ENCODE assay signal across 29 mouse cellular contexts in genomic region chr7:110655966-110656365, GRCm38 (mm10). TPM values are rescaled to one million over a fixed set of nuclear protein-coding genes. Genes with fewer than 3 reads are reported as not detected.
DNase-seq lines count a peak whose midpoint lies in the region; ATAC-seq and TF ChIP-seq lines count a peak whose summit lies in the region.
"Had no signal": no experiment of that assay in that cellular context is flagged by ENCODE, and none has a peak within 500 bp of the region (broad histone marks: within the 10 kb centered on the region; RNA-seq: fewer than 3 reads in every experiment).

No protein-coding gene starts in this region.

- no peak for DNase-seq in heart, postnatal 10 days
- peak; percentile 9 for DNase-seq in MEL (ENCODE audit: low read depth, low spot score)
- DNase-seq in adrenal gland, postnatal 14 days = peak; percentile 76
- no peak for DNase-seq in left cerebral cortex, postnatal 14 days (ENCODE audit: low spot score in 2 of 2)
- no peak for DNase-seq in spleen, adult 12 weeks (ENCODE audit: low spot score)
- DNase-seq: cerebellum, adult 11 months; cerebellum, adult 9-10 months; heart, adult 2 months; kidney, adult 8-10 months; kidney, postnatal 4 days; liver, embryonic 13.5 days; lung, adult 2 months; lung, postnatal 10 days; midbrain, embryonic 14.5 days; right cerebral cortex, adult 18-20 months had no signal

- no peak overlapping the region for H3K9ac ChIP-seq in heart, embryonic 11.5 days (ENCODE audit: low read depth, low read length)
- H3K9ac ChIP-seq in MEL (ENCODE audit: control insufficient read depth, low read depth, low read length, poor library complexity, severe bottlenecking) = no peak overlapping the region
- no peak overlapping the region for H3K9ac ChIP-seq in stomach, embryonic 16.5 days (ENCODE audit: low read length)
- H3K9ac ChIP-seq: embryonic facial prominence, embryonic 13.5 days; forebrain, embryonic 15.5 days; heart, embryonic 15.5 days; limb, embryonic 15.5 days; liver, embryonic 13.5 days; neural tube, embryonic 15.5 days had no signal

- no peaks in the 10 kb centered on the region for H3K79me2 ChIP-seq in MEL (ENCODE audit: control insufficient read depth, insufficient read depth, low read length, poor library complexity)

- no peak for TF ChIP-seq EP300 in MEL (IDR thresholded peaks at IDR 0.05; ENCODE audit: low read depth in 1 of 2, low read length in 2 of 2)

- H3K27ac ChIP-seq in heart, embryonic 11.5 days (ENCODE audit: low read depth, low read length) = 0 out of 2 replicates have a peak overlapping the region, but pooled peaks have one; percentile 18
- H3K27ac ChIP-seq in MEL (ENCODE audit: control insufficient read depth, low read depth, low read length) = no peak overlapping the region
- peak overlapping the region; percentile 30; the same call in 1 of the 2 replicates for H3K27ac ChIP-seq in stomach, embryonic 16.5 days (ENCODE audit: low read length)
- H3K27ac ChIP-seq: embryonic facial prominence, embryonic 13.5 days; forebrain, embryonic 10.5 days; forebrain, embryonic 15.5 days; heart, adult 2 months; heart, embryonic 15.5 days; kidney, postnatal 0 days; limb, embryonic 10.5 days; limb, embryonic 15.5 days; liver, embryonic 13.5 days; macrophage; neural tube, embryonic 15.5 days had no signal

- no peaks in the 10 kb centered on the region for H3K9me3 ChIP-seq in heart, embryonic 11.5 days (replicated peaks; ENCODE audit: control insufficient read depth, low read length)
- no peaks in the 10 kb centered on the region for H3K9me3 ChIP-seq in MEL (replicated peaks; ENCODE audit: insufficient read depth, low read length)
- H3K9me3 ChIP-seq in stomach, embryonic 16.5 days (replicated peaks; ENCODE audit: control insufficient read depth, low read length) = no peaks in the 10 kb centered on the region
- H3K9me3 ChIP-seq: embryonic facial prominence, embryonic 13.5 days; forebrain, embryonic 10.5 days; forebrain, embryonic 15.5 days; heart, embryonic 15.5 days; limb, embryonic 10.5 days; limb, embryonic 15.5 days; liver, embryonic 13.5 days; neural tube, embryonic 15.5 days had no signal

- no peak overlapping the region for H3K4me2 ChIP-seq in heart, embryonic 11.5 days
- no peak overlapping the region for H3K4me2 ChIP-seq in stomach, embryonic 16.5 days (ENCODE audit: low read depth, low read length)
- H3K4me2 ChIP-seq: embryonic facial prominence, embryonic 13.5 days; forebrain, embryonic 15.5 days; heart, embryonic 15.5 days; limb, embryonic 15.5 days; liver, embryonic 13.5 days; neural tube, embryonic 15.5 days had no signal

- 0 out of 2 replicates have a peak, but pooled peaks cover 4% of the 10 kb centered on the region for H3K4me1 ChIP-seq in heart, embryonic 11.5 days (ENCODE audit: control insufficient read depth, insufficient read depth, low read length)
- no peaks in the 10 kb centered on the region for H3K4me1 ChIP-seq in MEL (ENCODE audit: control insufficient read depth in 1 of 2, insufficient read depth in 2 of 2, low read length in 2 of 2)
- H3K4me1 ChIP-seq in stomach, embryonic 16.5 days (ENCODE audit: control insufficient read depth, insufficient read depth, low read length) = peaks cover 3% of the 10 kb centered on the region
- H3K4me1 ChIP-seq: embryonic facial prominence, embryonic 13.5 days; forebrain, embryonic 10.5 days; forebrain, embryonic 15.5 days; limb, embryonic 10.5 days; liver, embryonic 13.5 days had no signal

- no peak for ATAC-seq in heart, embryonic 11.5 days (replicated peaks; ENCODE audit: insufficient number of reproducible peaks, low FRiP score, low TSS enrichment)
- ATAC-seq in stomach, embryonic 16.5 days (ENCODE audit: insufficient read depth, low FRiP score) = no peak
- ATAC-seq: CD4-positive, CD25-positive, alpha-beta regulatory T cell, adult 4 months; forebrain, embryonic 15.5 days; hindbrain, embryonic 16.5 days had no signal

- no peak for TF ChIP-seq POLR2A in MEL (IDR thresholded peaks at IDR 0.05; ENCODE audit: control insufficient read depth in 1 of 2, insufficient read depth in 1 of 2, low read depth in 1 of 2, low read length in 2 of 2, poor library complexity in 1 of 2)

- 45% methylated on average over 6 of the region's 6 CpGs for WGBS in heart, embryonic 11.5 days (ENCODE audit: insufficient replicate concordance)
- WGBS in stomach, embryonic 16.5 days = 42% methylated on average over 6 of the region's 6 CpGs

- no peak for TF ChIP-seq RAD21 in MEL (IDR thresholded peaks at IDR 0.05; ENCODE audit: low read depth, low read length)

- H3K36me3 ChIP-seq in heart, embryonic 11.5 days (ENCODE audit: control insufficient read depth, insufficient read depth, low read length) = no peaks in the 10 kb centered on the region
- H3K36me3 ChIP-seq in MEL (ENCODE audit: control insufficient read depth in 1 of 2, insufficient read depth in 2 of 2, low read length in 2 of 2) = no peaks in the 10 kb centered on the region
- H3K36me3 ChIP-seq in stomach, embryonic 16.5 days (ENCODE audit: control insufficient read depth, insufficient read depth, low read length) = no peaks in the 10 kb centered on the region
- H3K36me3 ChIP-seq: embryonic facial prominence, embryonic 13.5 days; forebrain, embryonic 10.5 days; forebrain, embryonic 15.5 days; heart, embryonic 15.5 days; limb, embryonic 10.5 days; limb, embryonic 15.5 days; liver, embryonic 13.5 days; neural tube, embryonic 15.5 days had no signal

- H3K4me3 ChIP-seq in heart, embryonic 11.5 days (ENCODE audit: low read depth, low read length) = no peak overlapping the region
- H3K4me3 ChIP-seq in MEL (ENCODE audit: control insufficient read depth in 1 of 2, insufficient read depth in 1 of 2, low read depth in 2 of 2, low read length in 2 of 2) = no peak overlapping the region
- H3K4me3 ChIP-seq in stomach, embryonic 16.5 days (replicated peaks; ENCODE audit: low read length) = no peak overlapping the region
- H3K4me3 ChIP-seq: embryonic facial prominence, embryonic 13.5 days; forebrain, embryonic 10.5 days; forebrain, embryonic 15.5 days; heart, adult 2 months; heart, embryonic 15.5 days; limb, embryonic 10.5 days; limb, embryonic 15.5 days; liver, embryonic 13.5 days; neural tube, embryonic 15.5 days had no signal

- no peaks in the 10 kb centered on the region for H3K27me3 ChIP-seq in heart, embryonic 11.5 days (ENCODE audit: control insufficient read depth, insufficient read depth, low read length)
- peaks cover 5 to 10% of the 10 kb centered on the region in 2 experiments for H3K27me3 ChIP-seq in MEL (ENCODE audit: control insufficient read depth in 1 of 2, insufficient read depth in 2 of 2, low read length in 2 of 2)
- H3K27me3 ChIP-seq in stomach, embryonic 16.5 days (ENCODE audit: control insufficient read depth, insufficient read depth, low read length) = no peaks in the 10 kb centered on the region
- H3K27me3 ChIP-seq: embryonic facial prominence, embryonic 13.5 days; forebrain, embryonic 15.5 days; heart, embryonic 15.5 days; limb, embryonic 15.5 days; liver, embryonic 13.5 days; neural tube, embryonic 15.5 days had no signal

- no peak for TF ChIP-seq CTCF in MEL (IDR thresholded peaks at IDR 0.05 in 2 of 3, conservative IDR thresholded peaks at IDR 0.05 in 1 of 3; ENCODE audit: control insufficient read depth in 1 of 3, insufficient read depth in 1 of 3, low read depth in 2 of 3, low read length in 3 of 3, poor library complexity in 1 of 3, severe bottlenecking in 1 of 3)

- intact Hi-C loops in heart, postnatal 10 days (cut with DNase I) = no loop called here
- intact Hi-C loops in left cerebral cortex, postnatal 14 days (cut with DNase I) = no loop called here

TF ChIP-seq in MEL, 35 proteins besides CTCF, POLR2A, EP300 and RAD21:
- TF ChIP-seq KAT2A (conservative IDR thresholded peaks at IDR 0.05; ENCODE audit: low read depth, low read length) (no peak), TBP (IDR thresholded peaks at IDR 0.05; ENCODE audit: low read depth, low read length) (peak; percentile 77)

RNA-seq across cellular contexts. Expression of gene Adm, which starts 28.5 kb away (rescaled TPM):
- polyA plus RNA-seq in heart, embryonic 11.5 days (2014; fragmentation: Nextera tagmentation; extraction: Ambion mirVana) = 13.0 and 14.9 TPM in 2 replicates
- total RNA-seq in heart, postnatal 10 days (2021) = 10 to 100 TPM; 13.8 to 15.7 TPM
- not detected in 2 replicates for total RNA-seq in MEL (2012; rRNA removed)
- polyA plus RNA-seq in MEL (2012; ENCODE audit: insufficient read depth in 1 of 2, insufficient read length in 2 of 2, low read depth in 1 of 2, low replicate concordance in 2 of 2, missing spikeins in 1 of 2) = not detected
- 17.3 and 18.6 TPM in 2 replicates for total RNA-seq in adrenal gland, postnatal 14 days (2021)
- polyA plus RNA-seq in stomach, embryonic 16.5 days (2015; fragmentation: Nextera tagmentation; extraction: Ambion mirVana) = 4.1 and 4.6 TPM in 2 replicates
- 1 to 10 TPM; 2.1 to 3.9 TPM for total RNA-seq in left cerebral cortex, postnatal 14 days (2021)
- total RNA-seq: megakaryocyte-erythroid progenitor cell, adult 5-6 weeks had no signal
- polyA plus RNA-seq: CD4-positive, CD25-positive, alpha-beta regulatory T cell, adult 4 months had no signal

RNA-seq across cellular contexts. Expression of gene Sbf2, which starts 41.2 kb away (rescaled TPM):
- polyA plus RNA-seq in heart, embryonic 11.5 days (2014; fragmentation: Nextera tagmentation; extraction: Ambion mirVana) = 29.0 and 35.4 TPM in 2 replicates
- 10 to 100 TPM; 58.8 to 64.6 TPM for total RNA-seq in heart, postnatal 10 days (2021)
- total RNA-seq in MEL (2012; rRNA removed) = 1.3 and 2.0 TPM in 2 replicates
- polyA plus RNA-seq in MEL (2012; ENCODE audit: insufficient read depth in 1 of 2, insufficient read length in 2 of 2, low read depth in 1 of 2, low replicate concordance in 2 of 2, missing spikeins in 1 of 2) = 1 to 10 TPM in 1 of 2 experiments, not detected in 1; 4.4 TPM
- total RNA-seq in adrenal gland, postnatal 14 days (2021) = 51.9 and 52.1 TPM in 2 replicates
- polyA plus RNA-seq in stomach, embryonic 16.5 days (2015; fragmentation: Nextera tagmentation; extraction: Ambion mirVana) = 28.4 and 31.6 TPM in 2 replicates
- total RNA-seq in left cerebral cortex, postnatal 14 days (2021) = 10 to 100 TPM; 60.2 to 65.5 TPM

Comparison
In these comparisons a context has a peak if more than half of its experiments do, and no peak if none do; other contexts are left out.
1. DNase-seq: peak in MEL (single experiment) and adrenal gland, postnatal 14 days (single experiment); none in heart, postnatal 10 days (0 of 2), left cerebral cortex, postnatal 14 days (0 of 2) and spleen, adult 12 weeks (single experiment).
2. RNA of gene Sbf2, which starts 41.2 kb away (total RNA-seq): 60.2 to 65.5 TPM in left cerebral cortex, postnatal 14 days, 58.8 to 64.6 TPM in heart, postnatal 10 days and 51.9 to 52.1 TPM in adrenal gland, postnatal 14 days; 1.3 to 2.0 TPM in MEL; every median in the first group is over 10 times any median in the second.